Mouse (Mus musculus) thymus, postnatal 4 days (tissue): ENCODE data around the gene Pnrc1.
A peak's percentile ranks its signal among the peaks of the same experiment; 100 is the strongest.

Experiments used
- DNase-seq: peaks from one replicate; pipeline ENCODE4 v3.0.0; 2021

Pnrc1 gene

GRCm38 (mm10) chr4:33221847-33222246, 68.1 kb downstream of the Pnrc1 start:
- DNase-seq: no peak

DNA sequence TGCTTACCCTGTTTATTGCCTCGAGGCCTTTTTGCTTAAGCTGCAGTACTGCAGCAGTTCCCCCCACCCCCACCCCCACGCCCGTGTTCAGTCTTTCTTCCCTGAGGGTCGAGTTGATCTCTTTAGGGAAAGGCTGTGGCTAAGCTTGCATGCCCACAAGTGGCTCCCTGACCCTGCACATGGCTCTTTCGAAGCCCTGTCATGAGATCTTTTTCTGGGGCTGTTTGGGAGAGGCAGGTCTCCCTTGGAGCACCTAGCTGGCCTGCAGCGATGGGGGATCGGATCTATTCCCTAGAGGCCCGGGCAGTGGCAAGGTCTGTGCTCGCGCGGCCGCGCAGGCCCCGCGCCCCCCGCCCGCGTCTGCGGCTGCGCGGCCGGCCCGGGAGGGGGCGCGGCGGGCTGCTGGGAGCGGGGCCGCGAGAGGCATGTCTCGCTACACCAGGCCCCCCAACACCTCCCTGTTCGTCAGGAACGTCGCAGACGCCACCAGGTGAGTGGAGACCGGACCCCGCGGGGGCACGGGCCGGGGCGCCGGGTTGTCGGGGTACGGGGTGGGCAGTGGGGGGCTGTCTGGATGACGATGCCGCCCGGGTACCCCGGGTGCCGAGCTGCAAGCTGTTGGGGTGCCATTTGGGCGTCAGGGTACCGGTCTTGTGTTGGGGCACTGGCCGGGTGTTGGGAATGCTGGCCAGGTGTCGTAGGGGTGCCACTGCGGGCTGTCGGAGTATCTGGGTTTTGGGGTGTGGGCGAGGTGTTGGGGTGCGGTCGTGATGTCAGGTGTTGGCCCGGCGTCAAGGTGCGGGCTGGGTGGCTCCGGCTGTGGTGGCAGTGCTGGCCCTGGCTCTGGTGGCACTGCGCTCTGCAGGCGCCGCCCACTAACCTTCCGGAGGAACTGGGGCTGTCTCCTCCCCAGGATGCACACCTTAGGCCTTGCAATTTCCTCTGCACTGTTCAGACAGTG, 80.8 kb downstream of the Pnrc1 start, which contains the start of gene Srsf12:
TSS of gene Srsf12 (plus strand) at position 111 of the 961 bp plus-strand sequence.
- DNase-seq: peak; percentile 71

DNA sequence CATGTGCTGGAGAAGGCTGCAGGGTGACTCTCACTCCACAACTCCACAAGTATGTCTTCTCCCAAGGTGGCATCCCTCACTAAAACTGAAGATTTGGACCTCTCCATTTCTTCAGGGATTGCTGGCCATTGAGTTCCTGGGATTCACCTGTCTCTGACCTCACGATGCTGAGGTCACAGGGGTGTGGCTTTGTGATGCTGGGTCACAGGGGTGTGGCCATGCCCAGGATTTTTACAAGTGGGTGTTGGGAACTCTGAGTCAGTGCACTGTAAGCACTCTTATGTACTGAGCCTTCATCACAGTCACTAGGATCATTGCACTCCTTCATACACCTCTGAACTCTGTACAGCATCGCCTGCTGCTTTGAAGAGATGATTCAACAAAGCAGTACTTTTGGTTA, 82.4 kb downstream of the Pnrc1 start:
- DNase-seq: no peak

DNA sequence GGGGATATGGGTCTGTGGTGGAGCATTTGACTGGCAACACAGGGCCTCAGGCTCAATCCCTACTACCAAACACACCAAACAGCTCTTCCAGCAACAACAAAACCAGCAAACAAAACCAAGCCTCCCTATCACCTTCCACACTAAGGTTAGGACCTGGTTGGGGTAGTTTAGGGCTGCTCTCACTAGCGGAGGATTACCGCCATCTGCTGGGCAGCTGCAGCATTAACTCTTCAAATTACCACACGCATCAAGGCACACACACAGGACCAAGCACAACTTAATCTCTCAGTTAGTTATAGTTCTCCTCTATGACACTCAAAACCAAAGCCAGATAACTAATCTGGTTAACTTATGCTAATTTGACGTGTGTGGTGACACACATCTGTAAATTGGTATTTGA, 85.3 kb downstream of the Pnrc1 start:
- DNase-seq: peak; percentile 79

GRCm38 (mm10) chr4:33198117-33198516, 91.8 kb downstream of the Pnrc1 start:
- no peak for DNase-seq
